Mouse (Mus musculus): Measurements from ENCODE around the gene Fam196b. TPM values are rescaled to one million over a fixed set of nuclear protein-coding genes. Genes with fewer than 3 reads are reported as not detected.

Gene Fam196b
- total RNA-seq, 2 experiments from 2014 or later, result not detected

Other genes starting within 250 kb of the Fam196b start
- not detected in 2 replicates for gene 4930469K13Rik, start 216.3 kb upstream of the Fam196b start, total RNA-seq (2015)
- not detected in 2 replicates for gene 4930469K13Rik, start 216.3 kb upstream of the Fam196b start, total RNA-seq (2017)
- gene Foxi1, start 106.7 kb upstream of the Fam196b start, total RNA-seq (2015), result not detected in 2 replicates
- gene Foxi1, start 106.7 kb upstream of the Fam196b start, total RNA-seq (2017), result not detected in 2 replicates